Mouse (Mus musculus) CD4-positive helper T cell, adult 2 months (primary cell): ENCODE measurements around the gene Trp63.
"Not testable (repeated sequence)": the region's sequence is repeated elsewhere in the genome, so short reads cannot be mapped to it uniquely, and the experiment has no call there.

Source experiments
- DNase-seq: peaks from one replicate; pipeline ENCODE4 v3.0.0-alpha.2; 2012; ENCODE audit warnings: low read depth, missing footprints, low spot score

Gene Trp63

DNA sequence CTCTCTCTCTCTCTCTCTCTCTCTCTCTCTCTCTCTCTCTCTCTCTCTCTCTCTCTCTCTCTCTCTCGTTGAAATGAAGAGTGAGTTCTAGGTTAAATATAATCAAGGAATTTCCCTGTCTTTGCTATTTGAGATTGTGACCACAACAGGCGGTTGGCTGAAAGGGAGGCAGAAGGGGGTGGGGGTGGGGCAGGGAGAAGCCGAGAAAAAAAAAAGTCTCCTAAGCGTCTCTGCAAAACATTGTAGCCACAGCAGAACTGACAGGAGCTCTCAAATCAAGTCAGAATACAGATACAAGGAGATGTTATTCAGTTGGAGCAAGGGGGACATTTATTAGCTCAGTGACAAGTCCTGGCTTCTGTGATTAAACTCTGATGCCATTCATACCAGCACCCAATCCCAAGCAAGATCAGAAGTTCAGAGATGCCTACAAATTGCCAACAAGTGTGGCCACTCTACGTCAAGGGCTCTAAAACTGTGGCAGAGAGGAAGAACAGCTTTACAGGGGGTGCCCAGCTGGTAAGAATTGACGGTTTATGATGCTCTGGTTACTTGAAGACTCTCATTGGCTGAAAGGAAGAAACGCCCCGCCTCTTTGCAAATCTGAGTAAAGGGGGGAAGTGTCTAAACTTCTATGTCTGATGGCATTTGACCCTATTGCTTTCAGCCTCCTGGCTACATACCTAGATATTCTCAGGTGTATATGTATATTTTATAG is at the start of gene Trp63:
Gene Trp63, plus strand, starts transcription at position 233 of the 718 bp plus-strand sequence.
- no peak for DNase-seq

DNA sequence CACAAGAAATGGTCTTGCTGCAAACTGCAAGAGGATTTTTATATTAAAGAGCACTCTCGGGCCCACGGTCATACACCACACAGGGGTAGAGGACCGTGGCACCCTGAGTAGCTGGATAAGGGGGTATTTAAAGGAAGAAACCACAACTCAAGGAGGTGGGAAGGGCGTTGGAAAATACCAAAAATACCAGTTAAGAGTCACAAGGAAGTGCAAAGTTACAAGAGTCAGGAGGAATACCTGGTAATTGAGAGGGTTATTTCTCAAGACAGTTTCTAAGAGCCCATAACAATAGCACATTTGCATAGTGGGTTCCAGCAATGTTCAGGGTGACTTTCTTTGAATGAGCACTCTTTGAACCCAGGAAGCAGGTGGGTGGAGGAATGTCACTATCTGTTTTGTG is 38.8 kb upstream of the Trp63 start:
- not testable (repeated sequence) for DNase-seq

DNA sequence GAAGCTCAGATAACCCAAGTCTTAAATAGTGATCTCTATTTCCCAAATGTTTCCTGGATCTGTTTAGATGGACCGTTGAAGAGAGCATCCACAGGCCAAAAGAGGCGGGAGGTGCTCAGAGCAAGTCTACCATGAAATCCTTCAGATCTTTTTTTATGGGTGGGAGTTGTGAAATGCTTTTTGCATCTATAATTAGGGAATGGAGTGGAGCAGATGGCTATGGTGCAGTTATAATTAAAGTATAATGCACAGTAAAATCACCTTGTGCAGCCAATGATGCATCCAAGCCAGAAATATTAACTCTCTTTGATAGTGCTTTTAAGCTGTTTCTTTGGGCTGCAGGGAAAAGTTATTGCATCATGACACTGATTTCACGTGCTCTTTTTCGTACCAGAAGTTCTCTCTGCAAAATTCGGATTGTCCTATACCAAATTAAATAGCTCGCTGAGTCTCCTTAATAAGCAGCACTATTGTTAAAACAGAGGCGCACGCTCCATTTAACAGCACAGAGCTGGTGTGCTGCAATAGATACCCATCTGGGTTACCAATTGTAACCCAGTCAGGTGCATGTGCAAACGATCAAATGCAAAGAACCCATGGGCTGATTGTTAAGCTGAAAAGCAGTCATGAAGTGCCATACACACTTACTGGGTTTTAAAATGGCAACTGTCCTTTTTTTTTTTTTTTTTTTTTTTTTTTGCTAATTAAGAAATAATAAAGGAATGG is 22.9 kb upstream of the Trp63 start:
- DNase-seq, result no peak

DNA sequence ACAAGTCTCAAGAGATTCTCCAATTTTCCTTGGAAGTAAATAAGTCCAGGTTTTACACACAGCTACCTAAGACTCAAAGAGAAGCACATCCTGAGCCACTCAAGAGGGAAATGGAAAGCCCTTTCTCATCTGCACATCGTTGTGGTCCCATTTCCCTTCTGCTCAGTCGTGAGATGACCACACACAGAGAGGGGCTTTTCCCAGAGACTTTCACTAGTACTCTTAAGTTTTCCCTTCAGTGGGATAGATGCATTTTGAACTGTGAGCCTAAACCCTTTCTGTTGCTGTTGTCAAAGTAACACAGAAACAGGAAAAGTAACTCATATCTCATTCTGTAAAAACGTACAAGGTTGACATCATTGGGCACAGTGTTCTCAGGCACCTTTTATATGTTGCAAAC is 20.4 kb upstream of the Trp63 start:
- no peak for DNase-seq

DNA sequence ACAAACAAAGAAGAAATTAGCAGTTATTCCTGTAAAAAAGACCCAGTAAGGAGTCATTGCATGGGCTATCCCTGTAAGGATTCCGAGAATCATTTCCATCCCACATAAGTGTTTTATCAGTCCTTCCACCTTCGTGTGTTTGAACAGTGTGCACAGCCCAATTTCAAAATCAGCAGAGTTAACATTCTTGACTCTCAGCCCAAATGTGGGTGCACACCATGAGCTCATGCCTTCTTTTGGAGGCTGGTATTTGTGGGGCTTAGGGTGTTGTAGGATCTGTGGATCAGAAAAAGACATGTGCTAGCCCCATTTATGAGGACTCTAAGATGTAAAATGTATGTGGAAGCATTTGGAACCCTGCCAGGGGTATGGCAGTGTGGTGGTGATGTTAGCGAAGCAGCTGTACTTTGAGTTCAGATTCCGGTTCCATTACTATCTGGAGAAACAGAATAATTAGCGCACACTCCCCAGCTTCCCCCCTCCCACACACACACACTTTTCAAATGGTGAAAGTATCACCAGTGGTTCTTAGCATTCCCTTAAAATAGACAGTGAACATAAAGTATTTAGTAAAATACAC is 9.6 kb upstream of the Trp63 start:
- no peak for DNase-seq

DNA sequence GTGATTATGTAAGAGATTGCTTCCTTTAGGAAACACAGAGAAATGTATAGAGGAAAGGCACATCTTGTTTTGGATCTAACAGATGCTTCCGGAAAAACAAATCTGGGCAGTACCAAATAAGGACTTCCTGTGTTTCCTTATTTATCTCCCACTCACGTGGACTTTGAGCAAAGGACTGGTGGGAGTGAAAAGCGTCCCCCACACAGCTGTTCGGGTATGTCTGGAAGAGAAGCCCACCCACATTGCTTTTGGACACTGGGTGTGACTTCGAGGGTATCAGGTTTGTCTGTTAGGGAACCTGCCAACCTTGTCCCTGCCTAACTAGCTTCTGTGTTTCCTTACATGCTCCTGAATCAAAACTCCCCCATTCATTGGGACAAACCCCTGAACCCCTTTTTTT is 3.2 kb upstream of the Trp63 start:
- DNase-seq, result no peak

DNA sequence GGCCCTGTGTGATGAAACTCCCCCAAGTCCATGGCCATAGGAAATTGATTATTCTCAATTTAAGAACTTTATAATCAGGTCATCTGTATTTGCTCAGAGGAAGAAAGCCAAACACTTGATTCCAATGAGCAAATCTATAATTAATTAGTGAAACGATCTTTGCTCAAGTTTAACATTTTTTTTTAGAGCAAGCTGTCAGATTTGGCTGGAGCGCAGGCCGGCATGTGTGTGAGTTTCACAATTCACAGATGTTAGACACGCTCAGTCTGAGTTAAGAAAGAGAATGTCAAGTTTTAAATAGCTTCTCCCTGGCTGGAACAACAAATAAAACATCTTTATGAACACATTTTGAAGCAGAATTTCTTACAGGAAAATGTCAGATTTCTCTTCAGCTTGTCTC is 1.0 kb upstream of the Trp63 start:
- no peak for DNase-seq

DNA sequence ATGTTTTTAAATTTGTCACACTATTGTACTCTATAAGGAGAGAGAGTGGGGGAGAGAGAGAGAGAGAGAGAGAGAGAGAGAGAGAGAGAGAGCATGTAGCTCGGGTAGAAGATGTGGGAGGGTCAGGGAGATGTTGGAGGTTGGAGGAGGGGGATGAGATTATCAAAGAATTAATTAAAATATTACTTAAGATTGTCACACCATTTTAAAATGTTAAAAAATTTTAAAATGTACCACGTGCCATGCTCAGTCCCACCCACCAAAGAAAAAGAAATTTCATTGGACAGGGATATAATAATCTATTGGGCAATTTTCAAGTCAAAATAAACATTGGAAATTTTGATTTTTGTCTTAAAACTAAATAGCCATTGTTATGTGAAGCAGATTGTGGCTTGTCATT is 1.0 kb downstream of the Trp63 start:
- no peak for DNase-seq

DNA sequence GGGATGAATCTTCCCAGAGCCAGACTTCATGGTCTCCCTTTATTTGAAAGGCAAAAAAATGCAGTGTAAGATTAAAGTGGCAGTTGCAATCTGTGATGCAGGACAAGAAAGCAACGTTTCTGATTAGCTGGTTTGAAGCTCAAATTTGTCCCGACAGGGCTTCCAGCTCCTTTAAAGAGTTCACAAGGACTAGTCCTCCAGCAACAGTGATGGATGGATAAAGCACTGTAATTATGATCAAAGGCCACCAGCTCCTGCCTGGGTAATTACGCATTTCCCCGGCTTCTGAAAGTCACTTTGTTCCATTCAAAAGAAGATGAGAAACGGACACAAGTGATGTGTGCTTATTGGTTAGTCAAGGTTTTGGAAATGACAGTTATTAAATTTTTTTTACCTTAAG is 7.0 kb downstream of the Trp63 start:
- no peak for DNase-seq

DNA sequence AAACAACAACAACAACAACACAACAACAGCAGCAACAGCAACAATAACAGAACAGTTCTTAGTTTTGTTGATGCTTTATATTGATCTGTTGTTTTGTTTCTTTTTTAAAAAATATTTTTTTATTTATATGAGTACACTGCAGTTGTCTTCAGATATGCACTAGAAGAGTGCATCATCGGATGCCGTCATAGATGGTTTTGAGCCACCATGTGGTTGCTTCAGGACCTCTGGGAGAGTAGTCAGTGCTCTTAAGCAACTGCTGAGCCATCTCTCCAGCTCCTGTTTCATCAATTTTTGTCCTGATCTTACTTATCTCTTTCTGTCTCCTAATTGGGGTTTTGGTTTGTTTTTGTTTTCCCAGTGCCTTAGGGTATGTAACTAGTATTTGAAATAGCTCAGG is 17.7 kb downstream of the Trp63 start:
- no peak for DNase-seq

DNA sequence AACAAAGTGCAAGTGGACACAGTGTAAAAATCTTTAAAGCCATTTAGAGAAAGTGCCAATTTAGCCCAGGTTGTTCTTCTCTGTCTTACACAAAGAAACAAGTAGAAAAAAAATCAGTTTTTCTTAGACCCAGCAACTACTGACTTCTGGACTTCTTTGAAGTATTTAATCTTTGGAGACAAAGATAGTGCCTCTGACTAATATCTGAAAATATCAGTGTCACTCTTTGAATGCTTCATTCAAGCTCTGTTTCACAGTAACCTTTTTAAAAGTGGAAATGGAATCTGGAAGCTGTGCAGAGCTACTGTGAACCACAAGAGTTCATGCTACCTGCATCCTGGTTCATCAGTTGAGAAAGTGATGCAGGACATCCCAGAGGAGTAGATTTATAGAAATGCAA is 22.7 kb downstream of the Trp63 start:
- no peak for DNase-seq

DNA sequence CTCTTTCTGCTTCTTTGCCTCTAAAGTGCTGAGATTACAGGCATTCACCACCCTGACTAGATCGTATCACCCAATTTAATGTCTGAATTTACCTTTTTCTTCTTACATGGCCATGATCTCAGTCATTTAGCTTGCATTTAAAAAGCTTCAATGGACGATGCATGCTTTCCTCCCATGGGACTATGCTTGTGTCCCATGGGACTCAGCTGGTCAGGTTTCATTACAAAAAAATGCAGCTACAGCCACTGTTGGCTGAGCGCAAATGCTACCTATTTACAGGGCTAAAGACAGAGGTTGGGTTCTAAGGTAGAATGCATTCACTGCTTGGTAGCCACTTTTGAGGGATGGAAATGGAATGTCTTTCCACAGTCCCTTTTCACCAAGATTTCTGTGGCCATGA is 32.2 kb downstream of the Trp63 start:
- DNase-seq, result no peak

DNA sequence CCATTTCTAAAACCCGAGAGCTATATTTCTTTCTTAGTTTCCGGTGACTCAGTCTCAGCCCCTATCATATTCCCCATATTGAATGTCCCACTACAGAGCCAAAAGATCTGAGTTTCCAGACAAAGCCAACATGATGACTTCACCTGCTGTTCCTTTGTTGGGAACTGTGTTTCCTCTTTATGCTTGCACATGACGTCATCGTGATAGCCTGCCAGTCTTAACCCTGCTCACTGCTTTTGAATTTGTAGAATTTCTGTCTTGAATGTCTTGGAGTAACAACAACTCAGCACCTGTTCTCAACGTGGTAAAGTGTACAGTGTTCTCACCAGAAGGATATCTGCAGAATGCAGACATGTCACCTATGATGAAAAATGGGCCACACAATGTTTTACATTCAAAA is 39.6 kb downstream of the Trp63 start:
- DNase-seq, result no peak

DNA sequence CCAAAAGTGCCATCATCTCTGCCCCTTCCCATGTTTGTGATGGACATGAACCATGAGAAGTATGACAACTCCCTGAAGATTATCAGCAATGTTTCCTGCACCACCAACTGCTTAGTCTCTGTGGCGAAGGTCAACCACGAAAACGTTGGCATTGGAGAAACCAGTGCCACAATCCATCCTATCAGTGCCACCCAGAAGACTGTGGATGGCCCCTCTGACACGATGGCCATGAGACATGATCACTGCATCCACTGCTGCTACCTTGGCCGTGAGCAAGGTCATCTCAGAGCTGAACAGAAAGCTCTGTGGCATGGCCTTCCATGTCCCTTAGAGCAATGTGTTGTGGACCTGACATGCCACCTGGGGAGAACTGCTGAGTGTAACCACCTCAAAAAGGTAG is 43.4 kb downstream of the Trp63 start:
- no peak for DNase-seq

DNA sequence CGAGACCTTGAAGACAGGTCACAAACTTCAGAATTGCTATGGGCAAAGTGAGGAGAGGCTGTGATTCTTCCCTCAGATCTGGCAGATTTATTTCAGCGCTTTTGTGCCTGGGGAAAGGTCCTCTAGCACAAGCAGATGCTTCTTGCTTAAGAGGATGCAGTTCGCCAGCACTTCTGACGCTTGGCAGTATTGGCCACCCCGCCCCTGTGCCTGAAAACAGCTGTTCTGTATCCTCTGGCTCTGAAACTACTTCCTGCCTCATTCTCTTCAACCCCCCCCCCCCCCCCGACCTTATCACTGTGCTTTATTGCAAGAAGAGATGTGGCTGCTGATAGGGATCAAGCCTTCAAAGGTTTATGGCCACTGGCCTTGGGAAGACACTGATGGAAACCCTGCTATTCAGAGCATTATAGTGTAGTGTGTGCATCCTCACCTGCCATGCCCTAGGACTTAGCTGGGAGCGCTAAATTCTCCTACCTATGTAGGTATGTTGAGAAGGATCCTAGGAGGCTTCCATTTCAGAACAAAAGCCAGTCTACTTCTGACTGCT is 44.5 kb downstream of the Trp63 start:
- no peak for DNase-seq

DNA sequence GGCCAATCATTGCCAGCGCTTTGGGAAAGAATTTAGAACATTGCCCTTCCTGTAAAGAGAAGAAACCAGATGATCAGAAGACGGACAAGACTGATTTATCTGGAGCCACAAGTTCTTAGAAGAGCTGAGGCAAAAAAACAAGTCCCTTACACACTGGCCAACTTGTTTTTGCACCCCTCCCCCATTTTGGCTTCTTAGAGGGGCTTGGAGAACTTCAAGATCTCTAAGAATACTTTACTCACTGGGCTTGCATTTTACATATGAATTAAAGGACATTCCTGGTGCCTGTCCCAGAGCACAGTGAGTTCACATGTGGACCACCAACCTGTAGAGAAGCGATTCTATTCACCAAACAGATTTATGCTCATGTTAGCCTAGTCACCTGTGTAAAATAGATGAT is 53.3 kb downstream of the Trp63 start:
- DNase-seq, result no peak

DNA sequence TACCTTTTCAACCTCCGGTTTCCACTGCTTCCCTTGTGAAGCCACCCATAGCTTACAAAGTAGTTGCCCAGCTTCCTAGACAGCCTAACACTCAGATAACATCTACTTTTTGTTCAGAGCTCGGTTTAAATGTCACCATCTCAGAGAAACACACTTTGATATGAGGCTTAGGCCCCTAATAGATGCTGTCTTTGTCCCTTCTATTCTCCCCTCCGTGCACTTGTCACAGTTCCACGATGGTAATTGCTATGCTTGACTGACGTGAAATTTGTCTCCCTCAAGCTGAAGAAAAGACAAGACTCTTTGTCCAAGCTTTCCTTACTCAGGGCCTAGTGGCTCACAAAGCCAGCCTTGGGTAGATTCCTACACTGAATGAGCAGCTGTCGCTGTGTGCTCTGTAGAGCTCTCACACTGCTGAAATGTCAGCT is 54.1 kb downstream of the Trp63 start:
- no peak for DNase-seq

DNA sequence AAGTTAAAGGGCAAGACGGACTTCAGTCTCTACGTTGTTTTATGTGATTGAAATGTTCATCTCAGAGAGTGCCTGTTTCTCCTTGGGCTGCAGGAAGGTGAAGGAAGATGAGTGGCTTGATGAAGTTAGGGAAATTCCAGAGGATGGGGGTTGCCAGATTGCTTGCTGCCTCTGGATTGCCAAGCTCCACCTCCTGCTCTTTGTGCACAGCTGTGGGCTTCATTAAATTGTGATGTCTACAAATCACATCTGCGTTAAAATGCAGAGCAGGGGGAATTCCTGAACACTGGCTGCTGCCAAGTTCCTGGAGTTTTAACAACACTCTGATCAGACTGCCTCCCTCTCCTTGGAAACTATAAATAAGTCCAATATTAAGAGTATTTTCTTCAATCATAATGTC is 63.2 kb downstream of the Trp63 start:
- no peak for DNase-seq

DNA sequence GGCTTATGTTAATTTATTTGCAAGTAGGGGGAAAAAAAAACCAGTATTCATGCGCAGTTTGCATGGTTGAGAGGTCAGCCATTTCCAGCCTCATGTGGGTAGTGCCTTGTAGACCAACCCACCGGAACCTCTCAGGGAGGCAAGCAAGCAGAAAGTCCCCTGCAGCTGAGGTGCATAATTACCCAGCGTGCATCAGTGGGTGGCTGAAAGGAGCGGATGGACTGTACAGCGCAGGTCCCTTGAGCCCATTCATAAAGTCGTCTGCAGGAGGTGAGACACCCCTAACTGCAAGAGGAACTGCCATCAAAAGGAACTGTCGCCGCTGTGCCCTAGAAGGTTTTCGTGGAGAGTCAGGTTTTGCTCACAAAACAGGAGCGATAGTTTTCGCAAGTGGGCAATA is 68.3 kb downstream of the Trp63 start:
- DNase-seq, result no peak

DNA sequence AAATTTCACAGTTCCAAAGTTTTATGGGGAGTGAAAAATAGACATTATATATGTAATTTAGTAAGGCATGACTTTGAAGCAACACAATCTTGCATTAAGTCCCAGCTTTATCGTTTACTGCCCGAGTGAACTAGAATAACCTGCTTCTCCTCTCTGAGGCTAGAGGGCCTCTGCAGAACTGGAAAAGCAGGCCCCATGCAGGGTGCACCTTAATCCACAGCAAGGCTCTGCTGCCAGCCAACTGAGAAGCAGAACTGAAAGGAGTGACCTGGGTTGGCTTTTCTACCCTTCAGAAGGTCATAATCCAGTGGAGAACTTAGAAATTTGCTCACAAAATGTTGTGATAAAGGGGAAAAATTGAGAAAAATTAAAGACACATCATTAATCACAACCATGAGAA is 74.5 kb downstream of the Trp63 start:
- no peak for DNase-seq

DNA sequence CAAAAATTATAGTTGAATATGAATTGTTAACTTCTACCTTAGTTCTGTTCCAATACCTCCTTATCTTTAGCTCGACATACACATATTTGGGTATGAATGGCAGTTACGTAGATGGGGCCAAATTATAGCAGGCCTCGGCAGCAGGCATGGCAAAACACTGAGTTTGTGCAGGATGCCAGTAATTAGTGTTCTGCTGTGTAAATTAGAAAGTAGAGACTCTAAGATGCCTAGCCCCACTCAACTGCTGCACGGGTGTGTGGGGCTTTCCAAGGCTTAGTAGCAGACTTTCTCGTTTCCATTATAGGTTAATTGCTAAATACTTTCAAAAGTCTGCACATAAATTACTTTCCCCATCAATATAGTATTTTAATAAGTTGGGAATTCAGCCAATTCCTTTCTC is 82.0 kb downstream of the Trp63 start:
- no peak for DNase-seq

DNA sequence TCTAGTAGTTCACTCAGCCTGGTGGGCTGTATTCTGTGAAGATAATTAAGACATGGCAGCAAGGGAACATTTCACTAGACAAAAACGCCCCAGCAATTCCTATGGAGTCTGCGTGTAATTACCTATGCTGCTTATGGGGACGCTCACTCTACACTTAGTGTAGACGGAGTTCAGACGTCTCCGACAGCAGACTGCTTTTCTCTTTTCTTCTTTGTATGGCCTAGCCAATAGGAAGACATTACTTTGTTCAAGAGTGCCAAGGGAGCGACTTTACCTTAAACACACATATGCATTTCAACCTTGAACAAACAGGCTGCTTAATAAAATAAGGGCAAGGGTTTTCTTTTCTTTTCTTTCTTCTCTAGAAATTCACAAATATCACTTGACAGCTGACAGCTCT is 91.0 kb downstream of the Trp63 start:
- no peak for DNase-seq

DNA sequence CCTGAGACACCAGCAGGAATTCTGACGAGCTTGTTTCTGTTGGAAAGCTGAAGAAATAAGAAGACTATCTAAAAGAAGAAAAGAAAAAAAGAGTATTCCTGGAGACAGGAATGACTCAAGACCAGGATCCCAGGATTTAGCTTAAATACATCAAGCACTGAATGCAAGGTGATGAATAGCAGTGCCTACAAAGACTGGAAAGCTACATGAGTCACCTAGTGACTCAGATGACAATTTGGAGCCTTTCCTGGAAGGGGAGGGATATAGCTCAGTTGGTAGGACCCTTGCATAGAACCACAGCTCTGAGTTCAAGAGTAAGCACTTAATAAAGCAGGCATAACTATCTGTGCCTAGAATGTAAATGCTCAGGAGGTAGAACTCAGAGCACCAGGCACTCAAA is 93.9 kb downstream of the Trp63 start:
- DNase-seq, result no peak
